Mouse (Mus musculus): ENCODE measurements at regions not wholly inside any gene's neighbourhood (a gene's known extent, or its start where the extent isn't known, plus 50 kb on each side); places are given as distances from the start of the nearest gene placed in this dataset.

DNA sequence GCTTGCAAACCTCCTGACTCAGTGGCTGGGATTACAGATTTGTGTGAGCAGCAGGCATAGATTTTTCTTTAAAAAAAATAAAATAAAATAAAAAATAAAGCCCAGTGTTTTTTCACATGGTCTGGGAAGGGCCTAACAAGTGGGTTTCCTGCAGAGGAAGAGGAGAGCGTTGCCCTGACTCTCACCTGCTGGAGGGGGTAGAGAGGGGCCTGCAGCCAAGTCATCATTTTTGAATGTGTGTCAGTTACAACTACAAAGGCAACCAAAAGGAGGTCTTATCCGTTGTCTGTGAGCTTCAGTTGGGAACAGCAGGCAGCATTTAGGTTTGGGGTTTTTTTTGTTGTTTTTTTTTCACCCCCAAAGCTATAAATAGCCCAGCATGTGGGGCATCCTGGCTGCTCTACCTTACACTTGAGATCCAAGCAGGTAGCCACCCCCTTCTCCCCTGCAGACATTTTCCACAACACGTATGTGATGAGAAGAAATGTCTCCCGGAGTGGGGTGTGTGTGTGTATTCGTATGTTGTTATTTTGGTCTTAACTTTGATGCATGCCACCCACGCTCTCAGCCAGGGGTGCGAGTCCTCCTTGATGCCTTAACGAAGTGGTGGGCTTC, 285.7 kb upstream of the 4930412O13Rik start:
- ATAC-seq, result peak; percentile 13

DNA sequence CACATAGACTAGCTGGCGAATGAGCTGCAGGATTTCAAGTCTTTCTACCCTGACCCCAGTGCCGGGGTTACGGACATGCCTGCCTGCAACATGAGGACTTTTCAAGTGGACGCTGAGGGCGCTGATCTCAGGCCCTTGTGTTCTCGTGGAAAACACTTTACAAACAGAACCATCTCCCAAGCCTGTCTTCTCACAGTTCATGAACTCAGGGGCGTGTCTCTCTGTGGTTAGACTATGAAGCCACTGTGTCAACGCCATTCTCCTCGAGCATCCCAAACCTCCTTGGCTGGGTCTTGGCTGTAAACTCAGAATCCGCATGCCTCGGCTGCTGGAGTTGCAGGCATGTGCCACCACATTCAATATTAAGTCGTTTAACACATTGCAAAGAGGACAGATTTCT, 284.9 kb upstream of the 4930412O13Rik start:
- no peak for ATAC-seq

DNA sequence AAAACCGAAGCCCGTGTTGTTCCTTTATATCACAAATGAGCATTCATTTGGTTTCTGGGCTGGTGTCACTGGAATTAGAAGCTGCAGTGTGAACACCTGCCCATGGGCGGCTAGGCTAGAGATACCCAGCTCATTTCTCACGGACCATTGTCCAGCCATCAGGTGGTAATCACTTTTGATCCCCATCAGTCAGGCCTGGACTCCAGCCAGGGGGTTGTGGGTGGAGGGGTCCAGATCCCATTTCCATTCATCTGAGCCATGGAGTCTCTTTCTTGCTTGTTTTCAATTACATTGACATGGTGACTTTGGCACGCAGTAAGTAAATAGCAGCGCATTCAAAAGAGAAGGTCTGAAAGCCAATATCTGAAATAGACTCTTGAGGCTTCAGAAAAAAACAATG, 276.1 kb upstream of the 4930412O13Rik start:
- ATAC-seq, result no peak

DNA sequence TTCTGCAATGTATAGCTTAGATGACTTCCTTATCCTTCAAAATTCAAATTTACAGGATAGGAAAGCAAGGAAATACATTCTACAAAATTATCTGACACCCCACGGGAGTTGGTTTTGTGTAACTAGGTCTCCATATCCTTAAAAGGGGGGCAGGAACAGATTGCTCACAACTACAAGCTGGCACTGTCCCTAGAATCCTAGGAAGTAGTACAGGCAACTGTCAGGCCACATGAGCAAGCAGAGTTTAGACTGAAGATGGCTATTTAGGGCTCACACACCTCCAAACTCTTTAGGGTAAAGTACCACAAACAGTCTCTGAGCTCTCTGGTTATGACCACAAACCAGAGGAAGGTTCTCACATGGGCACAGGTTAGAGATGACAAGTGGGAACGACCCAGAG, 273.5 kb upstream of the 4930412O13Rik start:
- no peak for ATAC-seq

DNA sequence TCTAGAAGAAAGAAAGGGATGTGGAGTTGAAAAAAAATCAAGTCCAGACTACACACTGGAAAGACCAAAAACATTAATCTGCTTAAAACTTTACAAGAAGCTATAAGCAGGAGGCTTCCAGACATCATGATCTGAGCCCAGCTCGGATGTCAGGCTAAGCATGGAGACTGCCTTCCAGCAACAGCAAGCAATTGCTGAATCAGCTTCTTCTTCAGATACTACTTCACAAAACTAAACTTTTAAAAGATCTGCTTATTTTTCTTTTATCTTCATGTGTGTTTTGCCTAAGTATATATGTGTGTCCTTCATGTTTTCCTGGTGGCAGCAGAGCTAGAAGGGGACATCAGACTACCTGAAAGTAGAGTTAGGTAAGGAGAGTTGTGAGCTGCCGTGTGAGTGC, 266.6 kb upstream of the 4930412O13Rik start:
- ATAC-seq, result no peak

DNA sequence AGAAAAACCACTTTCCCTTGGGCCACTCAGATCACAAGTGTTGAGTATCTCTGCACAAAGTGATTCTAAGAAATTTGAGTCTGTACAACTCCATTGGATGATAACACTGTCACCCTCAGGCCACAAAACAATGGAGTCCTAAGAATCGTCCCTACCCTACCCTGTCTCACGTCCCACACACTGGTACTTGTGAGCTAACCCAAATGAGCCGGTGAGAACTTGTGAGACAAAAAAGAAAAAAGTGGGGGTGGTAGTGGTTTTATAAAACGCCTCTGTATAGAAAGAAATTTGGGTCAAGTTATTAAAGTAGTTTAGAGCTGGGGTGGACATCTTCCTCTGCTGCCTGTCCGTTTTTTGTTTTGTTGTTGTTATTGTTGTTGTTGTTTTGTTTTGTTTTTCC, 264.8 kb upstream of the 4930412O13Rik start:
- no peak for ATAC-seq

DNA sequence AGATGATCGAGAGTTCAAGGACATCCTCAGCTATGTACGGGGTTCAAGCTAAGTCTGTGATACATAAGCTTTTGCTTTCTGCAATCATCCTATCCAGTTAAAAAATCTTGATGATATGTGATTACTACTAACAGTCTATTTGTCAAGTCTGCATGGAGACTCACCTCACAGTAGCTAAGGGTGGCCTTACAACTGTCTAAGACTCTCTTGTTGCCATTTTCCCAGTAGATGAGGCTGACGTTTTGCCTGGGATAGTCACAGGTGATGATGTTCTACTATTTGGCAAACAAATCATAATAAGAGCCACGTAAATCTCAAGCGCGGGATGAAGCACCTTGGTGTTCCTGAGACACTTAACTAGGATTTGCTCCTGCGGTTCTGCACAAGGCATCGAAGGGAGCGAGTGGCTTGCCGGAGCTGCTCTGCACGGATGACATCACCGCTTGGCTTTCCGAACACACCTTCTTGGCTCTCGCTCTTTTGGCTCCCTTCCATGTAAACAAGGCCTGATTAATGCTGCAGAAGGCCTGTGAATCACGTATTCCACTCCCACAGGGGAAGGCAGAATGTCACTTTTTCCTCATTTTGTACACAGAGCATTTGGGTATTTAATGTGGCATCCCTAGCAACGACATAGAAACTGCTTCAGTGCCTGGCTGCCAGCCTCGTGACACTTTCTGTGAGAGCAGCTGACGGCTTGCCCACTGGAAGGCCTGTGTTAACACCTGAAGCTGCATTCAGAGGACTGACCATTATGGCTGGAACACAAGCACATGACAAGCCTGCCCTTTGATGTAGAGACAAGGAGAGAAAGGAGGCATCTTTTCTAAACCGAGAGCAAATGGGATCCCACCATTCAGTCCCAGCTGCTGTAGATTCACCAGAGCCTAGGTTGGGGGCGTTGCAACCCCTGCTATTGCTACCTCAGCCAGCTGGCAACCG, 260.5 kb upstream of the 4930412O13Rik start:
- no peak for ATAC-seq

DNA sequence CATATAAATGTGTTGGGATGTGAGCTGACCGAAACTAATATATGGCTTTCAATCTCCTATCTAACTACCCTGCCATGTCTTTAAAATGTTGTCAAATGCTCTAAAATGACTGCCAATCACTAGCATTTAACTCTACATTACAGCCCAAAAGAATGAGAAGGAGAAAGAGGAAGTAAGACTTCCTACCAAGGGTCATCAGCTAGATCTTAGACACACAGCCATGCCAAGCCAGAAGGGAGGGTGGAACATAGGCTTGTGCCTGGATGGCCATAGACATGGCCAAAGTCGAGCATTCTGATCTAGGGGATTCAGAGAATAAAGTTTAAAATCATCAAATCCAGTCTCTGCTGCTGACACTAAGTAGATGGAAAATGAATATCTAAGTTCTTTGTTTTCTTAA, 257.4 kb upstream of the 4930412O13Rik start:
- no peak for ATAC-seq

DNA sequence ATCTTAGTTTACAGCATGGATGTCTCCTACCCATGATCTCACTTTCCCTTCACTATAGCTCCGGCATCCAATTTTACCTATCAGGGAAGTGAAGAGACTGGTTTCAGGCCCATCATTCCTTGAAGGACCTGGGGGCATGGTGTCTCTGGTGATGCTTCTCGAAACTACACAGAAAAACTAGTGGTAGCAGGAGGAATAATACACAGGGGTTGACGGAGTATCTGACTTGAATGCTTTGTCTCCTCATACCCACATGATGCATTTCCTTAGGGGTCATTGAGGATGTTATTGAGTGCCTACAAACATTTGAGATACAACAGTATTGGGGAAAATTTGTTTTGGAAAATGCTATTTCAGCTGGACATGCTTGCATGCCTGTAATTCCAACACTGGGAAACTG, 253.0 kb upstream of the 4930412O13Rik start:
- ATAC-seq, result no peak

DNA sequence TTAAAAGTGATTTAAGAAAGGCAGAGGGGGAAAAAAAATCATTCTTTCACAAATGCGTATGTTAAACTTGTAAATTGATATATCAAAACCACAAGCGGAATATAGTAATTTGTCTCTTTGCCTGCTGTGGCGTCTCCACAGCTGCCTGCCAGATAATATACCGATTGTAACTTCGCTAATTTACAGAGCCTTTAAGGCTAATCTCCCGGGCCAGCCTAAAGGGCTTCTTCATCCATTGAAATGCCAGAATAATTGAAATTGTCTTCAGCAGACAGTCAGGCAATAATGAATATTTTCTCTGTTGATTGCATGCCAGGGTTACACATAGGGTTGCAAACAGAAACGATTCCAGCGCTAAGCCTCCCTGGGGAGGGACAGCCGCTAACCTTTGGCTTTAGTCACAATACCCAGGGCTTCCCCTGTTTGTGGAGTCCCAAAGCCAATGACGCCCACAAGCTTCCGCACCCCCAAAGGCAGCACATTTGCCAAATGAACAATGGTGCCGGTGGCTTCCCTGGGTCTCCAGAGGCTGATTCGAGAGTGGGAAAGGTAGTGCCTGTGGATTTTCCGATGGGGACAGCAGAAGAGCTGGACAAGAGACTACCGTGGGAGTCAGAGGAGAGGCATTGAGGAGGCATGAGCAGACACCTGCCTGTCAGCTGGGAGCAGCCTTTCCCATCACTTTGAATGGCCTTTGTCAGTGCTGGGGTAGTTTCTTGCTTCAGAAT, 248.2 kb upstream of the 4930412O13Rik start:
- peak; percentile 57 for ATAC-seq

DNA sequence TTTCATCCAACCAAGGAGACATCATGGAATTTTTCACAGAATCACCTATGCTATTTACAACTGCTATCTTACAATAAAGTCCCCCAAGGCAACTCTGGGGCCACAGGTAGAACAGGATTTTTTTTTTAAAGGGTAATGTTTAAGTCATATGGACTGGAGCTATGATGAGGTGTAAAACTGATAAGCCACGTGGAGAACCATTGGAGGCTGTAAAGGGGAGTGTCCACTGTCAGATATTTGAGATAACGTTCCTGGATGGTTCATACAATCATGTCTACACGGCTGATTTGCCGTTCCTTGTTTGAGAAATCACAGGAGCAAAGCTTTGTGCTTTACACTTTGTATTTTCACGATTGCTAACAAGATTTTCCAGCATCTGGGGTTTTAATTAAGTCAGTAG, 241.8 kb upstream of the 4930412O13Rik start:
- no peak for ATAC-seq

DNA sequence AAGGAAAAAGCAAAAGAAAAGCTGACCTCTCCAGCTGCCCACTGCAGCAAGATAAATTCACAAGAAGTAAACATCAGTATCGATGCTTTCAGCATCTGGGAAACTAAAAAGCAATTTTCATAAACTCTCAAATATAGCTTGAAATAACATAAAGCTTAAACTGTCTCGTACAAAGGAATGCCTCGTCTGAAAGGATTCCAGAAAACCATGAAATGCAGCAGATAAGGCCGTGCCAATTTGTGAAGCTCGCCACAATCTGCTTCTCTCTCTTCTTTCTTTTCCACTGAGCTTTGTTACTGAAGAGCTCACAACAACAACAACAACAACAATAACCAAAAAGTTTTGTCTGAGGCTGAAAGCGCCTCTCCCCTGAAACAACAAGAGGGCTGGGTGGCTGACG, 239.4 kb upstream of the 4930412O13Rik start:
- no peak for ATAC-seq

DNA sequence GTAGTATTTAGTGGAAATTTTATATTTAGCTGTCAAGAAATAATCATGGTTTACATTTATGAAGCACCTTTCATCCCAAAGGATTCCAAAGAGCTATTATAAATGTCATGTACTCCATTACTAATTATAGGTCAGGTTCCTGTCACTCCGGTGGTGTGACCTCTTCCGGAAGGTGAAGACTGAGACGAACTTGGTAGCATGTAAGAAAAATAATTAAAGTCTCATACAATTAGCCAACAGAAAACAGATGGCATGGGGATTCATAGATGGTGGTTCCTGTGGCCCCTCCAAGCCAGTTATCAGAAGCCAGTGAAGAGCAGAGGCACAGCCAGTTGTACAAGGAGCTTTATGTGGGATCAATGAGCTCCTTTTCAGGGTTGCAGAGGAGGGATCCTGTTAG, 238.6 kb upstream of the 4930412O13Rik start:
- no peak for ATAC-seq

DNA sequence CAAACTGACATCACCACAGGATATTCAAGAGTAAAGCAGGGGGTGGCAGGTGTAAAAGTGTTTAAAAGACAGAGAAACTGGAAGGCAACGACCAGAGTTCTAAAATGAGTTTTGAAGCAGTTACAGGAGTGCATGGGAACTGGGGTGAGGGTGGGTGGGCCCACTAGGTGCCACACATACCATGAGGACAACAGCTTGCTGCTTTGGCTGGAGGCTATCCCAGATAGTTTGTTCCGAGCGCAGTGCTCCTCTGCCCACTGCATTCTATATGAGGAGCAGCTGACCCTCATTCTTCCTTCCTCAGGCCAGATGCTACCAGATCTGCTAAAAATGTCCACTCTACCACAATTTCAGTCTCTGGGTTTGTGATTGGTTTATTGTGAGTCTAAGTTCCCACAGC, 234.6 kb upstream of the 4930412O13Rik start:
- no peak for ATAC-seq

DNA sequence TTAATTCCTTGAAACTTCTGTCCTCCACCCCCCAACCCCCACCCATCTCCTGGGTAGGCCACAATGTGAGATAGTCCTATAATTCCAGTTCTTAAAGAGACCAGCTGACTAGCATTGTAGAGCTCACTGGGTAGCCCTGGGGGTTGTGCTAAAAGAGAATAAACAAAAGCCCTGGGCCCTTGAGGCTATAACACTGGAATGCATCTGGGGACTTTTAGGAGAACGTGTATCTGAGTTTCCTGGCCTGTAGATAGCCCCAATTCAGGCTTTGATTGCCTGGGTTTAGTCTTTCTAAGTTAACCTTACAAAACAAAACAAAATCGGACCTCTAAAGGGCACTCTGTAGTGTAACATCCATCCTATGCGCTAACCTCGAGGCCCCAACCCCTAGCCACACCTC, 234.1 kb upstream of the 4930412O13Rik start:
- ATAC-seq, result no peak

DNA sequence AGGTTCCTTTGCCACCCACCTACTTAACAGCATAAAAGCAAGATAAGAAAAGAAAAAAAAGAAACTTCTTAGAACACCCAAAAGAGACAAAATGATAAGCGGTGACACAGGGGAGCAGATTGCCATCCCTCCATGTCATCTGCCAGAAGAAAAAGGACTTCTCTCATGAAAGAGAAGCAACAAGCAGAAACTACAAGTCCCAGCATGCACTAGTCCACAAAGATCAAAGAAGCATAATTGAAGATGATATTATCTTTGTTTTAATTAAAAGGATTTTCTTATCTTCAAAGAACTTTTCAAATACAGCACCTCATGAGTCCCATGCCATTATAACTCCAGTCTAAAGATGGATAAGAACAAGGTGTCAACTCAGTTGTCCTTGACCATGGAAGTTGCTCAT, 231.0 kb upstream of the 4930412O13Rik start:
- ATAC-seq, result peak; percentile 61

DNA sequence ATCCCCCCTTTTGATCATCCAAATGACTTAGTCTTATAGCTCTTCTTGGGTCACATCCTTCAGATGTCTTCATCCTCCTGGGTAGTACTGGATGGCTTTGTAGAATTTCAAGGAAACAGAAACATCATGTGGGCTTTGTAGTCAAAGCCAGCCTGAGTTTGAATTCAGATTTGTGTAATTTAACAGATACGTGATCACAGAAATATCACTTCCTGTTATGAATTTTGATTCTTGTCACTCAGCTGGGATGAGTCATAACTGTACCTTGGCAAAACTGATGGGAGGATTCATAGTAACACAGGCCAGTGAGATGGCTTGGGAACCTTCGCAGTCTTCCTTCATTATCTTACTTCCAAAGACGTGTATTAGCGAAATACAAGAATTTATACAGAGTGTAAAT, 222.2 kb upstream of the 4930412O13Rik start:
- peak; percentile 88 for ATAC-seq

DNA sequence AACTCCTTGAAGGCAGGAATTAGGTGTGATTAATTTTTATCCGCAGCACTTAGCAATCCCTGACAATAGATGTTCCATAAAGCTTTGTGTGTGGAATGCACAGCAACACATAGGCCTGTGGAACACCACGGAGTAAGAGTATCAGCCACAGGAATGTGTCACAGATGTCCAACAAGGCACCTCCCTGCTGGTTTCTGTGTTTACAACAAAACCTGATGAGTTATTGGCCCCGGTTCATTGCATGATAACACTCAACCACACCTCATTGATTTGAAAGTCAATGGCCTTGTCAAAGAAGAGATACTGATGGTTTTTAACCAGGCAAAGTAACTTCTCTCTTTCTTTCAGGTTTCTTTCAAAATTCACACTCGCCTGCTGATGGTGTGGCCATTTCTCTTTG, 211.4 kb upstream of the 4930412O13Rik start:
- no peak for ATAC-seq

DNA sequence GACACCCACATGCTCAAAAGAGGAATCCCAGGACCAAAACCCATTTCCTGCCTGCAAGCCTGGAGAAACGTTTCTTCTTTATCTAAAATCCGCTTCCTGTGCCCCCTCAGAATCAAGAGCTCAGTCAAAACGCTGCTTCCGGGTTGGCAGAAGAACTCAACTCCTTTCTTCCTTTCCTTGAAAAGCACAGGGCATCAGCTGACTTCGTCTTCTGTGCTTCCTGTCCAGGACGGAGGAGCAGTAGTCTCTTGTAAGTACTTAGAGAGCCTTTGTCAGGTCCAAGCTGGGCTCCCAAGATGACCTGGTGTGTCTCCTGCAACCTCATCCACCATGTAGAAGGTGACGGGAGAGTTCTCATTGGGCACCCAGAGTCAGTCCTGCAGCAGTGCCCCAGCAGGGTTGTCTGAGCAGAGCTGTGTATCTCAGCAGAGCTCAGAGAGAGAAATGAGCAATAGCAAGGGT, 199.3 kb upstream of the 4930412O13Rik start:
- peak; percentile 89 for ATAC-seq

DNA sequence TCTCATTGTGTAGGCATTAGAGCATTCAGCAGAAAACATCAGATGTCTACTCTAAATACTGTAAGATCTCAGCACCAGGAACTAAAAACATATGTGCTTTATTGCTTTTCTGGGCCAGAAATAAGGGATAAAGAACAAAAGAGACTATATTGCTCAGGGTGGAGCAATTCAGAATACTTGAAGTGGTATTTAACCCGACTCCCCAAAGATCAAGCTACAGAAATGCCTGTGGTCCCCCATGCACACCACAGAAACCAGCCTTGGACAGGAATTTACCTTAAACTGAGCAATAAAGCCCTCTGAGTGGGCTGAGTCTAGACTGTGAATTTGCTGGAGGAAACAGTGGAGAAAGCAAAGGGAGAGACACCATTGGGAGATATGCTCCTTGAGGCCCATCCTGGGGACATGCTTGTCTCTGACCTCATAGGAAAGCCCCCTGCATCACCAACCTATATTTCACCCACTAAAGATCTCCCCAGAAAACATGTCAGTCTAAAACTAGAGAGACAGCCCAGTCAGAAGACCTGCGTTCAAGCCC, 197.3 kb upstream of the 4930412O13Rik start:
- peak; percentile 7 for ATAC-seq

DNA sequence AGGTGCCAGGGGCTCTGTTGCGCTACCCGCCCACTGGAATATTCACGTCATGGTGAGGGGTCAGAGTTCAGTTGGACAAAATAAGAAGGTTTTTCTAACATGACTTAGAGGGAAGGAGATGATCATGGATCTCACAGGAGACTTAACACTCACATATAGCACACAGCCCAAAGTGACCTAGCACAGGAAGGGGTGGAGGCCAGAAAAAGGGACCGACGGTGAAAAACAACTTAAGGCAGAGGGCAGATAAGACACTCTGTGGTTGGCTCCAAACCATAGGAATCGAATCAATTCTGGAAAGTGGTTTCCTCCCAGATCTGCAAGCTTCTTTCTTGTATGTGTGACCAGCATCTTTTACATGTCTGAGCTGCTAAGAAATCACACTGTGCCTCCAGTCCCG, 192.9 kb upstream of the 4930412O13Rik start:
- no peak for ATAC-seq

DNA sequence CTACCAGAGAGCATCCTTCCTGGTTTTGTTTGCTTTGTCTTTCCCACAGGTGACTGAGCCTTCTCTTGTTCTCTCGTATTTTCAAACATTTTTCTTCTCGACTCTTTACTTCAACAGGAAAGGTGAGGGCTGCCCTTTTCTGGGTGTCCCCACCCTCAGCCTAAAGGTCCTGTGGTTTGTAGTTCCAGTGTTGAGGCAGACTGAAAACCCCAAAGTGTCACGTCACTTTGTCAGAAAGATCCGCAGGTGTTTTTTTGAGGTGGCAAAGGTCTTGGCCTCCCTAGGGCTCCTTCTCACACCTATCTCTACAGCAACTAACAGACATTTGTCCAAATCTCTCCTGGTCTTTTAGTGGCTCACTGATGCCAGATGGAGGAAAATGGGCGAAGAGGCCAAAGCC, 191.5 kb upstream of the 4930412O13Rik start:
- peak; percentile 59 for ATAC-seq

DNA sequence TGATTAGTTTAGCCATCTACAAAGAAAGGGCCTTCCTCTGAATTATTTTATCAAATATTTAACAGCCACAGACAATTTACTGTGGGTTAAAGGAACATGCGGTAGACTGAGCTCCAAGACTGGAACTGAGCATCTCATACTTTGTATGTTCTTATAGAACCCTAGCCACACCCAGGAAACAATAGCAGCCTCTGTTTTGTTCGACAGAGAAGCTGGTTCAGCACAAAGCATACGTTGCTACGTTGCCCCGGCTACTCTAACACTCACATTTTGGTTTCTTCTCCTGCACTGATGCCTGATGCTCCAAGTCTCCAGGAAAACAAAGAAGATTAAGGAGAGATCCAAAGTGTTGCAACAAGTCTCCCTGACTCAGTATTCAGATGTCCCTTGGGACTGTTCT, 189.5 kb upstream of the 4930412O13Rik start:
- ATAC-seq, result peak; percentile 72
